12 mouse cellular contexts compared by ENCODE assay signal in the genomic region with DNA sequence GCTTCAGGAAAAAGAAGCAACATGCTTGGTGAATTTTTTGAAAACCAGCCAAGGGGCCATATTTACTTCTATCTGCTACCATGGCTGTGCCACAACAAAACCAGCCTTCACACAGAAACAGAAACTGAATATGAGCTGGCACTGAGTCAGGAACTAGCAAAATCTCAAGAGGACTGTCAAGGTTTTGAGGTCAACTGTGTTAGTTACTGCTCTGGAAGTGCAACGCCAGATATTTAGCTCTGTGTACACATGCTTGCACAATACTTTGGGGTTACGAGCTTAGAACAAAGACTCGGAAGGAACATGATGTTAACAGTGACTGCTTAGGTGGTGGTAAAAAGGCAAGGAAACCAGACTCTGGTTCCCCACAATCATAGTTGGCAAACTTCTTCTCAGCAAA. TPM values are rescaled to one million over a fixed set of nuclear protein-coding genes. Genes with fewer than 3 reads are reported as not detected.
DNase-seq lines count a peak whose midpoint lies in the region; ATAC-seq and TF ChIP-seq lines count a peak whose summit lies in the region.
"Had no signal": no experiment of that assay in that cellular context is flagged by ENCODE, and none has a peak within 500 bp of the region (broad histone marks: within the 10 kb centered on the region; RNA-seq: fewer than 3 reads in every experiment).

No protein-coding gene starts in this region.

- TF ChIP-seq CTCF in CH12.LX (conservative IDR thresholded peaks at IDR 0.05 in 1 of 2, IDR thresholded peaks at IDR 0.05 in 1 of 2; ENCODE audit: low read depth in 2 of 2, low read length in 2 of 2), result no peak

- no peak overlapping the region for H3K27ac ChIP-seq in heart, embryonic 11.5 days (ENCODE audit: low read depth, low read length)
- no peak overlapping the region for H3K27ac ChIP-seq in CH12.LX (ENCODE audit: insufficient read depth, low read depth)
- H3K27ac ChIP-seq: limb, embryonic 10.5 days; midbrain, embryonic 12.5 days had no signal

- dilution Hi-C loops in CH12.LX (cut with MboI; ENCODE audit: extremely low pct_ligation_motif_present, extremely low pct_unique_long_range_greater_than_20kb, low sequenced_read_pairs), result no loop called here

- TF ChIP-seq RAD21 in CH12.LX (IDR thresholded peaks at IDR 0.05; ENCODE audit: low read depth, low read length), result no peak

- 76% methylated on average over 3 of the region's 3 CpGs for WGBS in heart, embryonic 11.5 days (ENCODE audit: insufficient replicate concordance)

- no peak for TF ChIP-seq POLR2A in CH12.LX (IDR thresholded peaks at IDR 0.05; ENCODE audit: low read depth, low read length)

- no peak for ATAC-seq in heart, embryonic 11.5 days (replicated peaks; ENCODE audit: insufficient number of reproducible peaks, low FRiP score, low TSS enrichment)
- ATAC-seq in hematopoietic stem cell, adult 5-6 weeks (replicated peaks in 1 of 2; ENCODE audit: insufficient read depth in 1 of 2, low FRiP score in 2 of 2, low TSS enrichment in 1 of 2, low read depth in 1 of 2, poor library complexity in 2 of 2, severe bottlenecking in 2 of 2), result peak; percentile 85 to 96
- peak; percentile 96 for ATAC-seq in monocyte, adult 5-6 weeks (replicated peaks; ENCODE audit: insufficient number of reproducible peaks, low FRiP score, low TSS enrichment, poor library complexity, severe bottlenecking)
- ATAC-seq: intestine, embryonic 16.5 days had no signal

- in situ Hi-C loops in CH12.LX (cut with MboI; ENCODE audit: low pct_ligation_motif_present, low pct_unique_long_range_greater_than_20kb, low sequenced_read_pairs), result no loop called here

- no peak overlapping the region for H3K4me3 ChIP-seq in heart, embryonic 11.5 days (ENCODE audit: low read depth, low read length)
- H3K4me3 ChIP-seq in CH12.LX (replicated peaks in 1 of 3; ENCODE audit: low read depth in 2 of 3, low read length in 2 of 3, poor library complexity in 1 of 3), result peak overlapping the region in 1 of 3 experiments; percentile 13
- H3K4me3 ChIP-seq: limb, embryonic 10.5 days; midbrain, embryonic 12.5 days had no signal

- H3K79me2 ChIP-seq in CH12.LX (replicated peaks; ENCODE audit: control insufficient read depth, extremely low read depth, insufficient read depth, poor library complexity, severe bottlenecking), result no peaks in the 10 kb centered on the region

- no peaks in the 10 kb centered on the region for H3K4me1 ChIP-seq in heart, embryonic 11.5 days (ENCODE audit: control insufficient read depth, insufficient read depth, low read length)
- H3K4me1 ChIP-seq in CH12.LX (ENCODE audit: control insufficient read depth in 1 of 2, insufficient read depth in 2 of 2), result no peaks in the 10 kb centered on the region; a peak in 1 of 4 replicates
- H3K4me1 ChIP-seq: limb, embryonic 10.5 days; midbrain, embryonic 12.5 days had no signal

- no peaks in the 10 kb centered on the region for H3K36me3 ChIP-seq in heart, embryonic 11.5 days (ENCODE audit: control insufficient read depth, insufficient read depth, low read length)
- no peaks in the 10 kb centered on the region for H3K36me3 ChIP-seq in CH12.LX (replicated peaks in 1 of 2; ENCODE audit: control insufficient read depth in 1 of 2, insufficient read depth in 1 of 2, low read length in 1 of 2)
- H3K36me3 ChIP-seq: limb, embryonic 10.5 days; midbrain, embryonic 12.5 days had no signal

- H3K27me3 ChIP-seq in heart, embryonic 11.5 days (ENCODE audit: control insufficient read depth, insufficient read depth, low read length), result no peaks in the 10 kb centered on the region
- no peaks in the 10 kb centered on the region for H3K27me3 ChIP-seq in CH12.LX (replicated peaks)
- H3K27me3 ChIP-seq: midbrain, embryonic 12.5 days had no signal

- intact Hi-C loops in left cerebral cortex, postnatal 14 days (cut with DNase I), result no loop called here

- no peak overlapping the region for H3K4me2 ChIP-seq in heart, embryonic 11.5 days
- peak overlapping the region; percentile 78 for H3K4me2 ChIP-seq in CH12.LX (ENCODE audit: insufficient read depth, low read depth, poor library complexity, severe bottlenecking)
- H3K4me2 ChIP-seq: midbrain, embryonic 12.5 days had no signal

- no peaks in the 10 kb centered on the region for H3K9me3 ChIP-seq in heart, embryonic 11.5 days (replicated peaks; ENCODE audit: control insufficient read depth, low read length)
- H3K9me3 ChIP-seq in CH12.LX (replicated peaks; ENCODE audit: low read length), result no peaks in the 10 kb centered on the region
- H3K9me3 ChIP-seq: limb, embryonic 10.5 days; midbrain, embryonic 12.5 days had no signal

- no peak for TF ChIP-seq EP300 in CH12.LX (IDR thresholded peaks at IDR 0.05; ENCODE audit: low read length)

- H3K9ac ChIP-seq in heart, embryonic 11.5 days (ENCODE audit: low read depth, low read length), result no peak overlapping the region
- peak overlapping the region; percentile 30; the same call in 1 of the 2 replicates for H3K9ac ChIP-seq in CH12.LX (ENCODE audit: insufficient read depth, low read depth)
- H3K9ac ChIP-seq: midbrain, embryonic 12.5 days had no signal

- peak; percentile 58 to 81 for DNase-seq in heart, adult 18-20 months
- no peak for DNase-seq in CH12.LX (ENCODE audit: extremely low read depth)
- no peak for DNase-seq in right cerebral cortex, postnatal 25 days
- DNase-seq in left cerebral cortex, postnatal 14 days (ENCODE audit: low spot score in 2 of 2), result no peak
- no peak for DNase-seq in cerebellum, postnatal 10 days

TF ChIP-seq in CH12.LX, 34 proteins besides CTCF, POLR2A, EP300 and RAD21:
- TF ChIP-seq ZC3H11A (IDR thresholded peaks at IDR 0.05; ENCODE audit: low read depth, low read length) (no peak), UBTF (IDR thresholded peaks at IDR 0.05; ENCODE audit: low read depth, low read length) (no peak), MXI1 (IDR thresholded peaks at IDR 0.05; ENCODE audit: low read depth, low read length) (no peak), KAT2A (IDR thresholded peaks at IDR 0.05; ENCODE audit: insufficient replicate concordance, low read length) (no peak), TCF12 (IDR thresholded peaks at IDR 0.05; ENCODE audit: low read depth, low read length) (no peak), ZNF384 (IDR thresholded peaks at IDR 0.05; ENCODE audit: low read depth, low read length) (no peak), JUND (conservative IDR thresholded peaks at IDR 0.05; ENCODE audit: low read depth, low read length) (no peak)

RNA-seq across cellular contexts. Expression of gene 1700017D01Rik, which starts 22.9 kb away (rescaled TPM):
- not detected for total RNA-seq in heart, adult 18-20 months (2021)
- not detected in 2 replicates for polyA plus RNA-seq in heart, embryonic 11.5 days (2014; fragmentation: Nextera tagmentation; extraction: Ambion mirVana)
- total RNA-seq in CH12.LX (2012; rRNA removed) (not detected in 2 replicates), CH12.LX (2014; rRNA removed) (not detected in 2 replicates)
- polyA plus RNA-seq in CH12.LX (2012; ENCODE audit: insufficient read length, low read depth), result not detected in 2 replicates
- total RNA-seq in hematopoietic stem cell, adult 5-6 weeks (2017), result not detected in 2 replicates
- total RNA-seq in monocyte, adult 5-6 weeks (2017), result 3.3 TPM in 1 of 3 replicates, not detected in the others
- not detected for total RNA-seq in left cerebral cortex, postnatal 14 days (2021)
- total RNA-seq: ES-E14 had no signal
- polyA plus RNA-seq: intestine, embryonic 16.5 days; limb, embryonic 10.5 days; midbrain, embryonic 12.5 days had no signal

RNA-seq across cellular contexts. Expression of gene Ms4a8a, which starts 26.8 kb away (rescaled TPM):
- 1 to 10 TPM; 2.0 to 2.1 TPM for total RNA-seq in heart, adult 18-20 months (2021)
- not detected in 2 replicates for polyA plus RNA-seq in heart, embryonic 11.5 days (2014; fragmentation: Nextera tagmentation; extraction: Ambion mirVana)
- total RNA-seq in CH12.LX (2012; rRNA removed), result not detected in 2 replicates
- total RNA-seq in CH12.LX (2014; rRNA removed), result not detected in 2 replicates
- polyA plus RNA-seq in CH12.LX (2012; ENCODE audit: insufficient read length, low read depth), result not detected in 2 replicates
- total RNA-seq in hematopoietic stem cell, adult 5-6 weeks (2017), result 0.55 TPM in 1 of 2 replicates, not detected in the other
- total RNA-seq in monocyte, adult 5-6 weeks (2017), result 1.1 to 8.6 TPM (median 4.5 TPM) in 3 replicates
- total RNA-seq in left cerebral cortex, postnatal 14 days (2021), result not detected
- total RNA-seq: ES-E14 had no signal
- polyA plus RNA-seq: limb, embryonic 10.5 days; midbrain, embryonic 12.5 days had no signal

RNA-seq across cellular contexts. Expression of gene 1700025F22Rik, which starts 57.4 kb away (rescaled TPM):
- not detected for total RNA-seq in heart, adult 18-20 months (2021)
- not detected in 2 replicates for polyA plus RNA-seq in heart, embryonic 11.5 days (2014; fragmentation: Nextera tagmentation; extraction: Ambion mirVana)
- total RNA-seq in CH12.LX (2012; rRNA removed), result not detected in 2 replicates
- not detected in 2 replicates for total RNA-seq in CH12.LX (2014; rRNA removed)
- not detected in 2 replicates for polyA plus RNA-seq in CH12.LX (2012; ENCODE audit: insufficient read length, low read depth)
- total RNA-seq in hematopoietic stem cell, adult 5-6 weeks (2017), result not detected in 2 replicates
- total RNA-seq in monocyte, adult 5-6 weeks (2017), result not detected in 3 replicates
- not detected for total RNA-seq in left cerebral cortex, postnatal 14 days (2021)
- total RNA-seq: ES-E14 had no signal
- polyA plus RNA-seq: intestine, embryonic 16.5 days; limb, embryonic 10.5 days; midbrain, embryonic 12.5 days had no signal

Comparison
In these comparisons a context has a peak if more than half of its experiments do, and no peak if none do; other contexts are left out.
1. DNase-seq: peak in heart, adult 18-20 months (2 of 2); none in CH12.LX (single experiment), right cerebral cortex, postnatal 25 days (single experiment), left cerebral cortex, postnatal 14 days (0 of 2) and cerebellum, postnatal 10 days (0 of 2).